Mouse (Mus musculus): ENCODE measurements around the gene Serpinb6a.

The Serpinb6a gene

GRCm38 (mm10) chr13:33906821-33907220 is 95.8 kb downstream of the Serpinb6a start:
- no peak for DNase-seq (ENCODE audit: low spot score)

GRCm38 (mm10) chr13:33905176-33905954 is 97.2 kb downstream of the Serpinb6a start, which contains the start of gene Serpinb6c:
Gene Serpinb6c, minus strand, starts transcription at chr13:33905708.
- no peak for DNase-seq (ENCODE audit: low spot score)

DNA sequence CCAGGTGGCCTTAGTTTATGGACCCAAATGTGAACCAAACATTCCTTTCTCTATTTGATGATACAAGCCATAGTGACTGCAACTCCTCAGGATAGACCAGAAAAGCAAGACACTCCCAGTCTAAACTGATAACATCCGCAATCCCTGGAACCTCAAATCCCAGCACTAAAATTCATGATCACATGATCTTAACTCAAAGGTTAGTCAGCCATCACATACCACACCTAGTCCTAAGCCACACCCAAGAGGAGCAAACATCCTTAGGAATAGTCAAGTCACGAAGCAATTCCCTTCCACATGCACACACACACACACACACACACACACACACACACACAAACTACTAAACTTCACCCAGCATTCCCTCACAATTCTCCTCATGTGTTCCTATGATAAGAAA is 99.3 kb downstream of the Serpinb6a start:
- DNase-seq (ENCODE audit: low spot score), result no peak

DNA sequence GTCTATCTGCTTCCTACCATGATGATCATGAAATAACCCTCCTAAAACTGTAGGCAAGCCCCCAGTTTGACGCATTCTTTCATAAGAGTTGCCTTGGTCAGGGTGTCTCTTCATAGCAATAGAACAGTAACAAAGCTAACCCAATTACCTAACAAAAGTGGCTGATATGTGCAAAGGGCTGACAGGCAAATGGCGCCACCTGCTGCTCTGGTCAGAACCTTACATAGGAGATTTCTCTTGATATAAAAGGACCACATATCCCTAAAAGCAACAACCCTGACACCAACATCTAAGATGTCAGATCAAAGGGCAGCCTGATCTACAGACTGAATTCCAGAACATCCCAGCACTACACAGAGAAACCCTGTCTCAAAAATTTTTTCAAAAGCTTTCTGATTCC is 108.4 kb downstream of the Serpinb6a start:
- DNase-seq (ENCODE audit: low spot score), result no peak

Data from T-cell, adult 2 months (primary cell).